Mouse (Mus musculus) ES-Bruce4 (cell line): ENCODE results near the gene Pycard. TPM values are rescaled to one million over a fixed set of nuclear protein-coding genes. Genes with fewer than 3 reads are reported as not detected.

ENCODE experiments used
- H3K27ac ChIP-seq: 2 replicates; pipeline ENCODE4 v1.5.1; 2012; ENCODE audit warnings: low read length, inconsistent platforms; ENCODE audit not compliant: insufficient read depth
- H3K27me3 ChIP-seq: 2 replicates; pipeline ENCODE4 v1.6.1; 2012; ENCODE audit warnings: mild to moderate bottlenecking, low read length, inconsistent platforms; ENCODE audit not compliant: control insufficient read depth, poor library complexity, insufficient read depth, severe bottlenecking
- H3K36me3 ChIP-seq: 2 replicates; pipeline ENCODE4 v1.6.1; 2012; ENCODE audit warnings: inconsistent platforms, mild to moderate bottlenecking, low read length, moderate library complexity; ENCODE audit not compliant: control insufficient read depth, poor library complexity, insufficient read depth, severe bottlenecking
- H3K4me1 ChIP-seq: one replicate; pipeline ENCODE4 v1.8.1; 2011; ENCODE audit warnings: low read length; ENCODE audit not compliant: control insufficient read depth, insufficient read depth
- H3K4me3 ChIP-seq: 2 replicates; pipeline ENCODE4 v1.5.1; 2011; ENCODE audit warnings: low read depth, mild to moderate bottlenecking, low read length
- H3K9ac ChIP-seq: 2 replicates; pipeline ENCODE4 v1.6.1; 2012; ENCODE audit warnings: low read depth, mild to moderate bottlenecking, inconsistent platforms; ENCODE audit not compliant: poor library complexity, severe bottlenecking
- H3K9me3 ChIP-seq: replicated peaks from 2 replicates; pipeline ENCODE4 v1.6.1; 2012; ENCODE audit warnings: mild to moderate bottlenecking, low read length, inconsistent platforms; ENCODE audit not compliant: control insufficient read depth, poor library complexity, insufficient read depth, severe bottlenecking
- CTCF ChIP-seq: IDR thresholded peaks from one replicate; pipeline ENCODE4 v1.8.1; 2011; ENCODE audit warnings: low read depth, low read length
- EP300 ChIP-seq: IDR thresholded peaks from 2 replicates; pipeline ENCODE4 v1.6.1; 2011; ENCODE audit warnings: low read depth, low read length; ENCODE audit not compliant: insufficient read depth
- POLR2A ChIP-seq: IDR thresholded peaks from one replicate; pipeline ENCODE4 v1.8.1; 2011; ENCODE audit warnings: low read length; ENCODE audit not compliant: insufficient read depth
- polyA plus RNA-seq: library from polyadenylated mRNA; stranded (reverse); fragments of >200 nt; gene quantifications from 2 replicates; pipeline ENCODE4 v1.2.4, GENCODE M21; 2011; ENCODE audit warnings: low read depth; ENCODE audit not compliant: missing spikeins, insufficient read depth, insufficient read length

The Pycard gene
- polyA plus RNA-seq, 1 experiment = 29.8 TPM

GRCm38 (mm10) chr7:128006193-128006592 lies 12.5 kb upstream of the Pycard start:
- no peaks in the 10 kb centered on the region for H3K9me3 ChIP-seq
- TF ChIP-seq EP300 = no peak
- no peak for TF ChIP-seq CTCF
- no peak for TF ChIP-seq POLR2A
- no peak overlapping the region for H3K9ac ChIP-seq
- H3K27me3 ChIP-seq = no peaks in the 10 kb centered on the region
- H3K4me1 ChIP-seq = peaks cover 5% of the 10 kb centered on the region
- no peaks in the 10 kb centered on the region for H3K36me3 ChIP-seq
- no peak overlapping the region for H3K4me3 ChIP-seq
- H3K27ac ChIP-seq = no peak overlapping the region

GRCm38 (mm10) chr7:128004487-128005362 lies 11.1 kb upstream of the Pycard start:
- H3K4me1 ChIP-seq = no peaks in the 10 kb centered on the region
- TF ChIP-seq CTCF = no peak
- no peak for TF ChIP-seq EP300
- TF ChIP-seq POLR2A = no peak
- no peaks in the 10 kb centered on the region for H3K27me3 ChIP-seq
- H3K4me3 ChIP-seq = peak overlapping the region; percentile 48
- no peaks in the 10 kb centered on the region for H3K9me3 ChIP-seq
- no peaks in the 10 kb centered on the region for H3K36me3 ChIP-seq
- no peak overlapping the region for H3K9ac ChIP-seq
- no peak overlapping the region for H3K27ac ChIP-seq

- no peaks in the 10 kb centered on the region for H3K27me3 ChIP-seq
- no peak overlapping the region for H3K9ac ChIP-seq
- no peak overlapping the region for H3K27ac ChIP-seq
- TF ChIP-seq POLR2A (no peak), CTCF (no peak), EP300 (no peak)
- H3K36me3 ChIP-seq = no peaks in the 10 kb centered on the region
- H3K9me3 ChIP-seq = no peaks in the 10 kb centered on the region
- H3K4me1 ChIP-seq = no peaks in the 10 kb centered on the region
- peak overlapping the region; percentile 48 for H3K4me3 ChIP-seq
Observed at GRCm38 (mm10) chr7:128004150-128004486, 10.5 kb upstream of the Pycard start.

- Histone ChIP-seq H3K27ac (no peak within 1 kb of the TSS), H3K4me1 (no peaks in the 10 kb centered on the region), H3K4me3 (peak within 1 kb of the TSS; percentile 48), H3K27me3 (no peaks in the 10 kb centered on the region), H3K36me3 (no peaks in the 10 kb centered on the region), H3K9ac (no peak within 1 kb of the TSS), H3K9me3 (no peaks in the 10 kb centered on the region)
- TF ChIP-seq POLR2A (no peak), CTCF (no peak), EP300 (no peak)
Observed at GRCm38 (mm10) chr7:128003688-128004087, 10.0 kb upstream of the Pycard start, which contains the start of gene Trim72. Trim72 (plus strand) TSS chr7:128003949.

DNA sequence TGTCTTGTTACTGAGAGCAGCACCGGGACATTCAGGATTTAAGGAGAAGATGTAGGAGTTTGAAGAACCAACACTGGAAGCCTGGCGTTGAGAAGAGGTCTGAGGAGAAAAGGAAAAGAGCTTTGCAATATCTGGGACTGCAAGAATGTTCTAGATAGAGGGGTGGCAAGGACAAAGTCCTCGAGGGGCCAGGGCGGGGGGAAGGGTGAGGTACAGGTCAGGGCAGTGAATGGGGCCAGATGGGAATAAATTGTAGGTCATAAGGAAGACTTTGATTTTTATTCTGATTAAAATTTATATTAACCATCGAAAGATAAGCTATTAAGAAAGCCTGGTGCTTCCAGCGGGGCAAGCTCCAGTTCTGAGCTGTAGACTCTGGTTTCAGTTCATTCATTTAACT lies 9.4 kb upstream of the Pycard start:
- TF ChIP-seq CTCF (no peak), EP300 (no peak), POLR2A (no peak)
- Histone ChIP-seq H3K4me1 (no peaks in the 10 kb centered on the region), H3K9me3 (no peaks in the 10 kb centered on the region), H3K36me3 (no peaks in the 10 kb centered on the region), H3K27me3 (no peaks in the 10 kb centered on the region), H3K4me3 (no peak overlapping the region), H3K9ac (no peak overlapping the region), H3K27ac (no peak overlapping the region)
